Mouse (Mus musculus) heart, adult 2 months (tissue): ENCODE measurements around the gene Lars2.

Experiments
- CTCF ChIP-seq: fragments of 200-600 bp; IDR thresholded peaks from 2 replicates; pipeline ENCODE4 v1.8.1; 2022; ENCODE audit warnings: antibody characterized with exemption, mild to moderate bottlenecking, moderate library complexity
- POLR2A ChIP-seq: fragments of 200-500 bp; IDR thresholded peaks from 2 replicates; pipeline ENCODE4 v1.6.1; 2011; ENCODE audit warnings: mild to moderate bottlenecking, low read depth, low read length, control low read depth; ENCODE audit not compliant: insufficient read depth

DNA sequence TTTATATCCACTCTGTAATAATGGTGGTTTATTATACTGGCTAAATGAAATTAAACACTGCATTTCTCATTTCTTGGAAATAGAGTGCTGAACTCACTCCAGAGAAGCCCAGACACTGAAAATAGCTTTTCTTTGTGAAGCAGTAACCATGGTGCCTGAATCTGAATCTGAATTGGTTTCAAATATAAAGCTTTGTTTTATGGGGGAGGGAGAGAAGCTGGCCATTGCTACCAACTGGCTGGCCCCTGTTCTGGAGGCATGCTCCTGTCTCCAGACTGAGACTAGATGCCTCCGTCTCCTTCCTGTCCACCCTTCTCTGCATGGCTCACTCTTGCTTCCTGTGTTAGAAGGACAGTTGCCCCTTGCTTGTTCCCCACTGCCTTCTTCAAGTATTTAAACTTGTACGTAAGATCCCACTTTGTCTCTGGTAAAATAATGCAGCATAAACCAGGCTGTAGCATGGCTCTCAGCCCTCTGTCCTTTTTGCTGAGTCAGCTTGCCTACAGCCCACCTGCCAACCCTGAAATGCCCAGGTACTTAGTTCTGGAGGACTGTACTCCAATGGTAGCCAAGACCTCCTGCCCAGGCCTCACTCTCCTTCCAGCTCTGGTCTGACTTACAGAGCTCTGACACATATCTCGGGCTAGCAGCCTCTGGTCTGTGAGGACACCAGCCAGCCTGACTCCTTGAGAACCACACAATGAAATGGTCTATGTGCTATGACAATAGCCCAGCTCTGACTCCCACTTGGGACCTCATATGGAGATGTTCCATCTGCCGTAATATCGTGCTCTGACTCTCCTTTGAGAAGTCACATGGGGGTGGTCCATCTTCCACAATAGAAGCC, 18.8 kb downstream of the Lars2 start:
- TF ChIP-seq CTCF (no peak), POLR2A (no peak)
